Mouse (Mus musculus) MEL (cell line): ENCODE results near the gene Sec11a.

ENCODE experiments used
- CTCF ChIP-seq, 3 experiments: IDR thresholded peaks in 2 of 3; conservative IDR thresholded peaks in 1 of 3; 2 replicates each; pipeline ENCODE4 v1.5.1; 2011 to 2012; ENCODE audit warnings: low read length in 3 of 3, low read depth in 2 of 3, mild to moderate bottlenecking in 2 of 3, improper control_type of control experiment in 1 of 3, inconsistent platforms in 1 of 3, mixed read lengths in 1 of 3, moderate library complexity in 1 of 3; ENCODE audit not compliant: control insufficient read depth in 1 of 3, insufficient read depth in 1 of 3, poor library complexity in 1 of 3, severe bottlenecking in 1 of 3
- EP300 ChIP-seq, 2 experiments: IDR thresholded peaks; 2 replicates each; pipeline ENCODE4 v1.6.1; 2011; ENCODE audit warnings: improper control_type of control experiment in 2 of 2, low read length in 2 of 2, low read depth in 1 of 2, mild to moderate bottlenecking in 1 of 2
- MAX ChIP-seq: IDR thresholded peaks from 2 replicates; pipeline ENCODE4 v1.6.1; 2011; ENCODE audit warnings: low read length, improper control_type of control experiment
- MAZ ChIP-seq: IDR thresholded peaks from 2 replicates; pipeline ENCODE4 v1.6.1; 2012; ENCODE audit warnings: low read depth, mild to moderate bottlenecking, inconsistent platforms, low read length, improper control_type of control experiment
- POLR2A ChIP-seq, 2 experiments: IDR thresholded peaks; 2 replicates each; pipeline ENCODE4 v1.6.1; 2011 to 2012; ENCODE audit warnings: low read length in 2 of 2, mild to moderate bottlenecking in 2 of 2, control low read depth in 1 of 2, improper control_type of control experiment in 1 of 2, low read depth in 1 of 2, moderate library complexity in 1 of 2; ENCODE audit not compliant: control insufficient read depth in 1 of 2, insufficient read depth in 1 of 2, poor library complexity in 1 of 2
- SMC3 ChIP-seq: IDR thresholded peaks from 2 replicates; pipeline ENCODE4 v1.6.1; 2011; ENCODE audit warnings: low read depth, low read length, improper control_type of control experiment
- ZC3H11A ChIP-seq: IDR thresholded peaks from 2 replicates; pipeline ENCODE4 v1.6.1; 2012; ENCODE audit warnings: low read depth, mild to moderate bottlenecking, inconsistent platforms, low read length, improper control_type of control experiment

GRCm38 (mm10) chr7:80993834-80994662 lies 46.5 kb upstream of the Sec11a start:
- TF ChIP-seq CTCF (IDR thresholded peaks at IDR 0.05 in 2 of 3, conservative IDR thresholded peaks at IDR 0.05 in 1 of 3; ENCODE audit: control insufficient read depth in 1 of 3, insufficient read depth in 1 of 3, low read depth in 2 of 3, low read length in 3 of 3, poor library complexity in 1 of 3, severe bottlenecking in 1 of 3) (0 out of 6 replicates have a peak, but pooled peaks of 1 of the 3 experiments have one; percentile 22), EP300 (IDR thresholded peaks at IDR 0.05; ENCODE audit: low read depth in 1 of 2, low read length in 2 of 2) (no peak), MAX (no peak), POLR2A (IDR thresholded peaks at IDR 0.05; ENCODE audit: control insufficient read depth in 1 of 2, insufficient read depth in 1 of 2, low read depth in 1 of 2, low read length in 2 of 2, poor library complexity in 1 of 2) (no peak), SMC3 (no peak), MAZ (no peak; the same call in 1 of the 2 replicates), ZC3H11A (no peak)
